Mouse (Mus musculus) ovary, postnatal 36 days (tissue): Measurements from ENCODE around the gene Nploc4.

Experiments used
- DNase-seq: peaks from one replicate; pipeline ENCODE4 v3.0.0; 2022; ENCODE audit warnings: low spot score, mixed read lengths

The Nploc4 gene

DNA sequence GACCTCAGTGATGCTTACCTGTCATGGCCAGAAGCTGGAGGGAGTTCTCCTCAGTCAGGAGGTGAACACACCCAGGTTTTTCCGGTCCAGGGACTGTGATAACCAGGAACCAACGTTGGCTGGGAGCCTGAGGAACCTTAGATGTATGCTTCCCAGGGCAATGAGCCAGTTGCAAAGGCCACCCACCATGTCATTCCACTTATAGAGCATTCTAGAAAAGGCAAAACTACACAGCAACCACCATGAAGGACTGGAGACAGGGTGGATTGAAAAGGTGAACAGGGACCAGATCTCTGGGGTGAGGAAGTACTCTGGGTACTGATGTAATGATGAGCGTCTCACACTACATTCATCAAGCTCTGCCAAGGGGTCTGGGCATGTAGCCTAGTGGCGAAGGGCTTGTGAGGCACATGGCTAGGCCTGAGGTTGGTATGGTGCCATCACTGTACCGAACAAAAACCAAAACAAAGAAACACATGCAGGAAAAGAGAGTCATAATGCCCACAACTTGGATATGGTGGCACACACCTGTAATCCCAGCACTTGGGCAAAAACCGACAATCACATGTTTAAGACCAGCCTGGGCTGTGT is 102.0 kb downstream of the Nploc4 start:
- no peak for DNase-seq
